Mouse (Mus musculus) forelimb bud, embryonic 11.5 days (tissue): ENCODE data around the gene Mtus2.
"Not testable (repeated sequence)": the region's sequence is repeated elsewhere in the genome, so short reads cannot be mapped to it uniquely, and the experiment has no call there.

ENCODE experiments used
- DNase-seq: peaks from one replicate; pipeline ENCODE4 v3.0.0-alpha.2; 2012; ENCODE audit warnings: low read depth, low spot score

Gene Mtus2

GRCm38 (mm10) chr5:148272771-148273170 is 315.7 kb downstream of the Mtus2 start:
- DNase-seq: no peak

- no peak for DNase-seq
Measured at GRCm38 (mm10) chr5:148278233-148278632, 321.1 kb downstream of the Mtus2 start.

- no peak for DNase-seq
Measured at GRCm38 (mm10) chr5:148280321-148280720, 323.2 kb downstream of the Mtus2 start.

GRCm38 (mm10) chr5:148282093-148282492 is 325.0 kb downstream of the Mtus2 start:
- no peak for DNase-seq

- DNase-seq: no peak
Measured at GRCm38 (mm10) chr5:148282631-148283030, 325.5 kb downstream of the Mtus2 start.

GRCm38 (mm10) chr5:148283177-148283576 is 326.1 kb downstream of the Mtus2 start:
- DNase-seq: no peak

- DNase-seq: no peak
Measured at GRCm38 (mm10) chr5:148283584-148283983, 326.5 kb downstream of the Mtus2 start.

- DNase-seq: no peak
Measured at GRCm38 (mm10) chr5:148287529-148287928, 330.4 kb downstream of the Mtus2 start.

GRCm38 (mm10) chr5:148288804-148289203 is 331.7 kb downstream of the Mtus2 start:
- no peak for DNase-seq

GRCm38 (mm10) chr5:148289951-148290350 is 332.8 kb downstream of the Mtus2 start:
- DNase-seq: no peak

- no peak for DNase-seq
Measured at GRCm38 (mm10) chr5:148292862-148293261, 335.7 kb downstream of the Mtus2 start.

- DNase-seq: peak; percentile 30
Measured at GRCm38 (mm10) chr5:148293346-148293745, 336.2 kb downstream of the Mtus2 start.

GRCm38 (mm10) chr5:148302968-148303367 is 345.8 kb downstream of the Mtus2 start:
- no peak for DNase-seq

GRCm38 (mm10) chr5:148304112-148304511 is 347.0 kb downstream of the Mtus2 start:
- DNase-seq: no peak

- DNase-seq: no peak
Measured at GRCm38 (mm10) chr5:148310790-148311189, 353.7 kb downstream of the Mtus2 start.

- no peak for DNase-seq
Measured at GRCm38 (mm10) chr5:148312443-148312842, 355.3 kb downstream of the Mtus2 start.

- no peak for DNase-seq
Measured at GRCm38 (mm10) chr5:148314931-148315330, 357.8 kb downstream of the Mtus2 start.

- DNase-seq: peak; percentile 68
Measured at GRCm38 (mm10) chr5:148325317-148325885, 368.3 kb downstream of the Mtus2 start.

GRCm38 (mm10) chr5:148326295-148326694 is 369.2 kb downstream of the Mtus2 start:
- DNase-seq: not testable (repeated sequence)

- no peak for DNase-seq
Measured at GRCm38 (mm10) chr5:148328982-148329381, 371.9 kb downstream of the Mtus2 start.

- no peak for DNase-seq
Measured at GRCm38 (mm10) chr5:148331229-148331776, 374.2 kb downstream of the Mtus2 start.

GRCm38 (mm10) chr5:148331926-148332621 is 375.0 kb downstream of the Mtus2 start:
- no peak for DNase-seq

- peak; percentile 82 for DNase-seq
Measured at GRCm38 (mm10) chr5:148332622-148332974, 375.5 kb downstream of the Mtus2 start.
